Mouse (Mus musculus) thymus, adult 2 months (tissue): ENCODE results near the gene Mfsd13b. TPM values are rescaled to one million over a fixed set of nuclear protein-coding genes. Genes with fewer than 3 reads are reported as not detected.
A peak's percentile ranks its signal among the peaks of the same experiment; 100 is the strongest.
"Not testable (repeated sequence)": the region's sequence is repeated elsewhere in the genome, so short reads cannot be mapped to it uniquely, and the experiment has no call there.

Experiments used
- DNase-seq: peaks from one replicate; pipeline ENCODE4 v3.0.0; 2021
- H3K27ac ChIP-seq: fragments of 200-500 bp; 2 replicates; pipeline ENCODE4 v1.5.1; 2012; ENCODE audit warnings: low read length, control low read depth; ENCODE audit not compliant: control insufficient read depth, insufficient read depth
- H3K27me3 ChIP-seq: fragments of 200-500 bp; 2 replicates; pipeline ENCODE4 v1.6.1; 2012; ENCODE audit warnings: mild to moderate bottlenecking, low read length, moderate library complexity, mixed read lengths; ENCODE audit not compliant: control insufficient read depth, insufficient read depth
- H3K36me3 ChIP-seq: fragments of 200-500 bp; 2 replicates; pipeline ENCODE4 v1.6.1; 2012; ENCODE audit warnings: mild to moderate bottlenecking, low read length, moderate library complexity; ENCODE audit not compliant: control insufficient read depth, insufficient read depth
- H3K4me1 ChIP-seq: fragments of 200-500 bp; replicated peaks from 2 replicates; pipeline ENCODE4 v1.6.1; 2012; ENCODE audit warnings: low read length; ENCODE audit not compliant: control insufficient read depth, insufficient read depth
- H3K4me3 ChIP-seq: fragments of 200-500 bp; 2 replicates; pipeline ENCODE4 v1.5.1; 2012; ENCODE audit warnings: mild to moderate bottlenecking, low read length, control low read depth, moderate library complexity; ENCODE audit not compliant: control insufficient read depth, insufficient read depth
- CTCF ChIP-seq: fragments of 200-500 bp; IDR thresholded peaks from 2 replicates; pipeline ENCODE4 v1.5.1; 2012; ENCODE audit warnings: mild to moderate bottlenecking, control low read depth, low read length, moderate library complexity, borderline replicate concordance; ENCODE audit not compliant: control insufficient read depth, poor library complexity, insufficient read depth; ENCODE audit errors: extremely low read depth
- POLR2A ChIP-seq: fragments of 200-500 bp; IDR thresholded peaks from 2 replicates; pipeline ENCODE4 v1.6.1; 2012; ENCODE audit warnings: mild to moderate bottlenecking, low read length, control low read depth, moderate library complexity; ENCODE audit not compliant: control insufficient read depth, poor library complexity, insufficient read depth; ENCODE audit errors: extremely low read depth
- WGBS: fragments of 180-500 bp; shearing (Covaris S2); methylation state at CpG from one replicate; pipeline ENCODE4 v1.1.7; 2018; 5-methylcytosine and 5-hydroxymethylcytosine counted together
- polyA plus RNA-seq: library from polyadenylated mRNA; depleted of rRNA; stranded (reverse); fragments of >200 nt; gene quantifications from 2 replicates; pipeline ENCODE4 v1.2.3, GENCODE M21; 2012

The Mfsd13b gene
- polyA plus RNA-seq, 1 experiment: 0.16 TPM

- H3K36me3 ChIP-seq: no peaks in the 10 kb centered on the region
- H3K4me1 ChIP-seq: no peaks in the 10 kb centered on the region
- no peaks in the 10 kb centered on the region; the same call in 1 of the 2 replicates for H3K27me3 ChIP-seq
- no peak for DNase-seq
- no peak overlapping the region for H3K27ac ChIP-seq
- WGBS: 75% methylated on average over 3 of the region's 3 CpGs
- no peak for TF ChIP-seq POLR2A
- TF ChIP-seq CTCF: no peak
- H3K4me3 ChIP-seq: no peak overlapping the region
These were observed 44.0 kb downstream of the Mfsd13b start for GRCm38 (mm10) chr7:121026300-121026699.

GRCm38 (mm10) chr7:121029947-121030346, 47.6 kb downstream of the Mfsd13b start:
- not testable (repeated sequence) for H3K27me3 ChIP-seq, H3K36me3 ChIP-seq, DNase-seq, H3K4me1 ChIP-seq, H3K27ac ChIP-seq, H3K4me3 ChIP-seq

- peak within 1 kb of the TSS; percentile 94 for H3K4me3 ChIP-seq
- DNase-seq: peak; percentile 89
- peaks cover 8% of the 10 kb centered on the region for H3K4me1 ChIP-seq
- no peaks in the 10 kb centered on the region for H3K36me3 ChIP-seq
- H3K27me3 ChIP-seq: no peaks in the 10 kb centered on the region; the same call in 1 of the 2 replicates
- peak within 1 kb of the TSS; percentile 52; the same call in 1 of the 2 replicates for H3K27ac ChIP-seq
- 7% methylated on average over 39 of the region's 43 CpGs for WGBS
- no peak for TF ChIP-seq CTCF
- TF ChIP-seq POLR2A: peak; percentile 50; the same call in 1 of the 2 replicates
These were observed 51.7 kb downstream of the Mfsd13b start, which contains the start of gene Mettl9 for GRCm38 (mm10) chr7:121033856-121034652. Mettl9 (plus strand) TSS chr7:121034445.

- Histone ChIP-seq H3K4me3 (peak overlapping the region; percentile 94), H3K36me3 (no peaks in the 10 kb centered on the region), H3K27ac (no peak overlapping the region), H3K27me3 (no peaks in the 10 kb centered on the region; the same call in 1 of the 2 replicates), H3K4me1 (peaks cover 8% of the 10 kb centered on the region)
- under 1% methylated on average over 51 of the region's 63 CpGs for WGBS
- peak; percentile 66 for DNase-seq
- TF ChIP-seq POLR2A: no peak
These were observed 52.4 kb downstream of the Mfsd13b start for GRCm38 (mm10) chr7:121034701-121035141.

- H3K27me3 ChIP-seq: no peaks in the 10 kb centered on the region; the same call in 1 of the 2 replicates
- TF ChIP-seq CTCF: no peak
- TF ChIP-seq POLR2A: no peak
- no peaks in the 10 kb centered on the region for H3K36me3 ChIP-seq
- H3K4me1 ChIP-seq: peaks cover 10% of the 10 kb centered on the region
- H3K4me3 ChIP-seq: peak overlapping the region; percentile 94
- under 1% methylated on average over 24 of the region's 24 CpGs for WGBS
- peak overlapping the region; percentile 52; the same call in 1 of the 2 replicates for H3K27ac ChIP-seq
- DNase-seq: no peak
These were observed 52.9 kb downstream of the Mfsd13b start for GRCm38 (mm10) chr7:121035161-121035721.

- no peaks in the 10 kb centered on the region for H3K36me3 ChIP-seq
- DNase-seq: no peak
- no peaks in the 10 kb centered on the region for H3K27me3 ChIP-seq
- WGBS: 41% methylated on average over 4 of the region's 4 CpGs
- no peak overlapping the region for H3K27ac ChIP-seq
- H3K4me1 ChIP-seq: peaks cover 10% of the 10 kb centered on the region
- H3K4me3 ChIP-seq: no peak overlapping the region
- TF ChIP-seq CTCF: no peak
These were observed 58.3 kb downstream of the Mfsd13b start for GRCm38 (mm10) chr7:121040595-121040994.
